In the genomic region with DNA sequence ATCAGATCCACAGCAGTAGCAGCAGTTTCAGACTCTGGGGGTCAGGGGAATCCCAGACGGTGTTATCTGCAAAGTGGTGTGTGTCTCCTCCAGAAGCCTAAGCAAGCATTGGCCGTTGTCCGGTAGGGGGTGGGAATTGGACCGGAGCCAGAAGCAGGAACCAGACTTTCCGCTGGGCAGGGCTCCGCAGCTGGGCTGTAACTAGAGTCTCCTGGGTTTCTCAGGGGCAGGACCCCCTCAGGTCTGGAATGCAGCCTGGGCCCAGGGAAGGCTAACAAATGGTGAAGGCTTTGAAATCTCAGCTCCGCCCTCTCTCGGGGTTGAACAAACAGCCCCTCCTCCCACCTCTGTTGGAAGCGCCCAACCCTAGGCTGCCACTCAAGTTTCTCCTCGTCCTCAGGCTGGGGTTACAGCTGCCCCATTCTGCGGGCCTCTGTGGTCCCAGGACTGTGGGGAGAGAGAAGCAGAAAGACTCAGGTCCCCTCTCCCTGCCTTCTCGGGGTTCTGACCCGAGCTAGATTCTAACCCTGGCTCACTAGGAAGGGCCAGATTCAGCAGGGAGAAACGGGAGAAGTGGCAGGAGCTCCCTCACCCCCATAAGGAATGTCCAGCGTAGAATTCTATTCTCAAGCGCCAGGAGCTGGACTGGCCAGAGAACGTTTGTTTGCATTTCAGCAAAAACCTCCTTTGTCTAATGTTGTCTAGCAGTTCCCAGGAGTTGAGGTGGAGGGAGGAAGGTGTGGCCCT, we compare ENCODE assay signal across 9 mouse cellular contexts. TPM values are rescaled to one million over a fixed set of nuclear protein-coding genes. Genes with fewer than 3 reads are reported as not detected.
DNase-seq lines count a peak whose midpoint lies in the region; ATAC-seq and TF ChIP-seq lines count a peak whose summit lies in the region.
"Had no signal": no experiment of that assay in that cellular context is flagged by ENCODE, and none has a peak within 500 bp of the region (broad histone marks: within the 10 kb centered on the region; RNA-seq: fewer than 3 reads in every experiment).

No protein-coding gene starts in this region.

- peak; percentile 34 to 63 for DNase-seq in cerebellum, postnatal 25 days
- no peak for DNase-seq in cerebellum, adult 9-10 months
- DNase-seq in forebrain, embryonic 11.5 days (ENCODE audit: low spot score), result peak; percentile 93
- peak; percentile 97 for DNase-seq in kidney, postnatal 10 days
- peak in 2 of 3 experiments; percentile 34 to 42 for DNase-seq in liver, embryonic 14.5 days (ENCODE audit: low read depth in 3 of 3, low spot score in 3 of 3)
- DNase-seq in urinary bladder, postnatal 36 days (ENCODE audit: low spot score in 2 of 2), result peak; percentile 79 to 88

- no peaks in the 10 kb centered on the region for H3K36me3 ChIP-seq in forebrain, embryonic 11.5 days (ENCODE audit: control insufficient read depth, insufficient read depth, low read length)
- H3K36me3 ChIP-seq in heart, embryonic 15.5 days, result no peaks in the 10 kb centered on the region
- no peaks in the 10 kb centered on the region for H3K36me3 ChIP-seq in liver, embryonic 14.5 days (replicated peaks; ENCODE audit: control insufficient read depth, insufficient read depth, low read depth)
- H3K36me3 ChIP-seq in neural tube, embryonic 12.5 days, result no peaks in the 10 kb centered on the region; the same call in 1 of the 2 replicates

- peaks cover 26% of the 10 kb centered on the region for H3K4me1 ChIP-seq in forebrain, embryonic 11.5 days (replicated peaks; ENCODE audit: control insufficient read depth, insufficient read depth, low read length)
- H3K4me1 ChIP-seq in heart, embryonic 15.5 days (replicated peaks), result peaks cover 38% of the 10 kb centered on the region
- peaks cover 0 to 22% of the 10 kb centered on the region in 2 experiments; a peak in 2 of 4 replicates for H3K4me1 ChIP-seq in liver, embryonic 14.5 days (replicated peaks; ENCODE audit: control insufficient read depth in 2 of 2, insufficient read depth in 2 of 2, low read length in 1 of 2)
- H3K4me1 ChIP-seq in neural tube, embryonic 12.5 days, result peaks cover 32% of the 10 kb centered on the region

- H3K27ac ChIP-seq in forebrain, embryonic 11.5 days (ENCODE audit: low read depth, low read length), result peak overlapping the region; percentile 95
- H3K27ac ChIP-seq in heart, embryonic 15.5 days, result peak overlapping the region; percentile 95
- H3K27ac ChIP-seq in liver, embryonic 14.5 days, result no peak overlapping the region
- H3K27ac ChIP-seq in neural tube, embryonic 12.5 days, result peak overlapping the region; percentile 32

- H3K9ac ChIP-seq in forebrain, embryonic 11.5 days (ENCODE audit: low read length), result peak overlapping the region; percentile 55
- peak overlapping the region; percentile 22; the same call in 1 of the 2 replicates for H3K9ac ChIP-seq in heart, embryonic 15.5 days
- no peak overlapping the region for H3K9ac ChIP-seq in liver, embryonic 14.5 days (replicated peaks)
- H3K9ac ChIP-seq in neural tube, embryonic 12.5 days, result 0 out of 2 replicates have a peak overlapping the region, but pooled peaks have one; percentile 29

- peaks cover 3% of the 10 kb centered on the region; the same call in 1 of the 2 replicates for H3K9me3 ChIP-seq in forebrain, embryonic 11.5 days (ENCODE audit: control insufficient read depth, low read length)
- no peaks in the 10 kb centered on the region for H3K9me3 ChIP-seq in heart, embryonic 15.5 days (replicated peaks)
- H3K9me3 ChIP-seq in liver, embryonic 14.5 days (ENCODE audit: control insufficient read depth, low read length), result no peaks in the 10 kb centered on the region
- peaks cover 7% of the 10 kb centered on the region; the same call in 1 of the 2 replicates for H3K9me3 ChIP-seq in neural tube, embryonic 12.5 days

- no peak for TF ChIP-seq EP300 in liver, embryonic 14.5 days (IDR thresholded peaks at IDR 0.05; ENCODE audit: low read depth)

- under 1% methylated on average over 17 of the region's 17 CpGs for WGBS in forebrain, embryonic 11.5 days
- WGBS in heart, embryonic 15.5 days, result 5% methylated on average over 17 of the region's 17 CpGs
- 16% methylated on average over 17 of the region's 17 CpGs for WGBS in liver, embryonic 14.5 days (ENCODE audit: insufficient replicate concordance)
- WGBS in neural tube, embryonic 12.5 days, result 2% methylated on average over 17 of the region's 17 CpGs

- no peaks in the 10 kb centered on the region for H3K27me3 ChIP-seq in forebrain, embryonic 11.5 days (ENCODE audit: control insufficient read depth, insufficient read depth, low read length)
- no peaks in the 10 kb centered on the region for H3K27me3 ChIP-seq in heart, embryonic 15.5 days
- H3K27me3 ChIP-seq in liver, embryonic 14.5 days (ENCODE audit: control insufficient read depth, insufficient read depth, low read length), result no peaks in the 10 kb centered on the region
- H3K27me3 ChIP-seq in neural tube, embryonic 12.5 days (replicated peaks), result no peaks in the 10 kb centered on the region

- no peak overlapping the region for H3K4me3 ChIP-seq in forebrain, embryonic 11.5 days (ENCODE audit: low read depth, low read length)
- H3K4me3 ChIP-seq in heart, embryonic 15.5 days, result no peak overlapping the region
- H3K4me3 ChIP-seq in liver, embryonic 14.5 days (ENCODE audit: insufficient read depth in 1 of 2, low read depth in 2 of 2, low read length in 2 of 2), result no peak overlapping the region
- no peak overlapping the region for H3K4me3 ChIP-seq in neural tube, embryonic 12.5 days
- H3K4me3 ChIP-seq: megakaryocyte, embryonic 14.5 days had no signal

- TF ChIP-seq CTCF in liver, embryonic 14.5 days (IDR thresholded peaks at IDR 0.05; ENCODE audit: low read depth), result peak; percentile 24; the same call in 1 of the 2 replicates

- ATAC-seq in forebrain, embryonic 11.5 days (replicated peaks; ENCODE audit: low FRiP score), result peak; percentile 87
- ATAC-seq in heart, embryonic 15.5 days (replicated peaks; ENCODE audit: insufficient number of reproducible peaks, insufficient read depth, low FRiP score, low read depth), result peak; percentile 95
- ATAC-seq in liver, embryonic 14.5 days (ENCODE audit: insufficient read depth), result peak; percentile 65
- ATAC-seq in neural tube, embryonic 12.5 days (ENCODE audit: low FRiP score, low read depth), result peak; percentile 79

- peak overlapping the region; percentile 32 for H3K4me2 ChIP-seq in forebrain, embryonic 11.5 days (ENCODE audit: low read depth, low read length, severe bottlenecking)
- H3K4me2 ChIP-seq in heart, embryonic 15.5 days, result peak overlapping the region; percentile 50
- H3K4me2 ChIP-seq in liver, embryonic 14.5 days (ENCODE audit: low read depth), result peak overlapping the region; percentile 16
- peak overlapping the region; percentile 35 for H3K4me2 ChIP-seq in neural tube, embryonic 12.5 days (replicated peaks)

RNA-seq across cellular contexts. Expression of gene 1700001O22Rik, which starts 44.9 kb away (rescaled TPM):
- polyA plus RNA-seq in forebrain, embryonic 11.5 days (2014; fragmentation: Nextera tagmentation; extraction: Ambion mirVana), result 4.2 and 4.6 TPM in 2 replicates
- 2.1 and 2.6 TPM in 2 replicates for polyA plus RNA-seq in heart, embryonic 15.5 days (2015; fragmentation: Nextera tagmentation; extraction: Ambion mirVana)
- polyA plus RNA-seq in liver, embryonic 14.5 days (2012; rRNA removed), result not detected in 2 replicates
- polyA plus RNA-seq in liver, embryonic 14.5 days (2014; fragmentation: Nextera tagmentation; extraction: Ambion mirVana), result not detected in 2 replicates
- 2.0 and 2.6 TPM in 2 replicates for polyA plus RNA-seq in neural tube, embryonic 12.5 days (2016; fragmentation: Nextera tagmentation; extraction: Ambion mirVana)

RNA-seq across cellular contexts. Expression of gene Ntmt1, which starts 49.1 kb away (rescaled TPM):
- 102 and 118 TPM in 2 replicates for polyA plus RNA-seq in forebrain, embryonic 11.5 days (2014; fragmentation: Nextera tagmentation; extraction: Ambion mirVana)
- 75.8 and 77.2 TPM in 2 replicates for polyA plus RNA-seq in heart, embryonic 15.5 days (2015; fragmentation: Nextera tagmentation; extraction: Ambion mirVana)
- polyA plus RNA-seq in liver, embryonic 14.5 days (2012; rRNA removed), result 12.0 and 14.5 TPM in 2 replicates
- polyA plus RNA-seq in liver, embryonic 14.5 days (2014; fragmentation: Nextera tagmentation; extraction: Ambion mirVana), result 23.3 and 25.6 TPM in 2 replicates
- 111 and 119 TPM in 2 replicates for polyA plus RNA-seq in neural tube, embryonic 12.5 days (2016; fragmentation: Nextera tagmentation; extraction: Ambion mirVana)
